Mouse (Mus musculus): ENCODE results near the gene Ubash3b.

Gene Ubash3b

DNA sequence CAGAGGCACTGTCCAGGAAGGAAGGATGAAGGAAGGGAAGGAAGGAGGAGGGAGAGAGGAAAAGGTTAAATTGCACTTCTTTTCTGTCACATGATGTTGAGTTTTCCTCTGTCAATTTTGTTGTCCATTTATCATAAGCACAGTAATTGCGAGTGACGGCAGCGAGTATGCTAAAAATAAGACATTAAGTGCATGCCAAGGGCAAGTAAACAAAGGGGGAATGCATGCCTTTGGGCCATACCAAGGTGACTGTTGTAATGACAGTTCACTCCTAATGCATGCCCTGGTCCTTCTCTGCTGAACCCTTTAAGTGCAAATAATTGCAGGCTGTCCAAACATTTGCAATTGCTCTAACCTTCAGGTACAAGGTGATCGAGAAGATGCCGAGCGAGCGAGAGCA, 70.3 kb downstream of the Ubash3b start:
- no peak for DNase-seq (ENCODE audit: low spot score)

DNA sequence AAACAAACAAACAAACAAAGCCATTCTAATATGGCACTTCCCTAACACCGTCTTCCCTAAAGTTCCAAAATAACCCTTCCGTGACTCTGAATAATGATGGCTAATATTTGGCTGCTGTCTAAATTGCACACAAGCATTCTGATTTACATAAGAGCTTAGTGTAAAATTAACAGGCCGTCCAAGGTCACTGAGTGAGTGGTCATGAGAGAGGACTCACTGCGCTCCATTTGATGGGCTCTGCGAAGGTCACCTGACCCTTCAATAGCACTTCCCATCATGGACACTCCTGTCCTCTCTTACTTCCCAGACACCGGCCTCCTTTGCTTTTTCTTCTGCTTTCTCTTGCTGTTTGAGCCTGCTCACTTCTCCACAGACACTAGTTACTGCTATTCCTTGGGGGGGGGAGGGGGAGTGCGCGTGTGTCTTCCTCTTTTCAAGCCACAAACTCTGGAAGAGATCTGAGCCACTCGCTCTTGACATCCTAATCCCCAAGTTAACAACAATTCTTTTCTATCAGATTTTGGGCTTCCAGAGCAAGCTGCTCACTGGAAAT, 73.6 kb downstream of the Ubash3b start:
- no peak for DNase-seq (ENCODE audit: low spot score)

DNA sequence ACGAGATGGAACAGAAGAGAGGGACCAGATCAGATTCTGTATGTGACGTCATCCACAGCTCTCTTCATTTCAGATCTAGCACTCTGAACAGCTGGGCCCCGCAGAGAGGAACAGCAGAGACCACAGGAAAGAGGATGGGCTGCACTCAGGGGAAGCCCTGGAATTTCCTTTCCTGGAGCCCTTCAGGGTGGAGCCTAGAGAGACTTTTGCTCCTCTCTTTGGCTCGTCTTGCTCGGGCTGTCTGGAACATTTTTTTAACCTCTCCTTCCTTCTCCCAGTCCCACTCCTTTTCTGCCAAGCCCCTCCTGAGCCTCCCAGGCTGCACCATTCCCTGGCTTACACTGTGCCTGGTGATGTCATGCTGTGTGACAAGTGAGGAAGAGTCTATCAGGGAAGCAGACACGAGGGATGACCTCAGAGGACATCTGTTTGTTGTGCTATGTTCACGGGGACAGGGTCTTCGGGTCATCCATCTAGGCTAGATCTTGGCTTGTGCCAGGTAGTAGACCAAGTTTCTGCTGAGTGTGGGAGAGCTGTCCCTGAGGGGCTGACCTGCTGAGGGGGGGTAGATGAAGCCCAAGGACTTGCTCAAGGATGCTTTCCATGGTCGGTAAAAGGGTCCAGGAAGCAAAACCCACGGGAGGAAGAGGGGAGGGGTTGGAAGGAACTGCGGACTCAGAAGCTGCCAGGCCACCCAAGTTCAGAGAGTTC, 77.2 kb downstream of the Ubash3b start:
- DNase-seq (ENCODE audit: low spot score): peak; percentile 29

DNA sequence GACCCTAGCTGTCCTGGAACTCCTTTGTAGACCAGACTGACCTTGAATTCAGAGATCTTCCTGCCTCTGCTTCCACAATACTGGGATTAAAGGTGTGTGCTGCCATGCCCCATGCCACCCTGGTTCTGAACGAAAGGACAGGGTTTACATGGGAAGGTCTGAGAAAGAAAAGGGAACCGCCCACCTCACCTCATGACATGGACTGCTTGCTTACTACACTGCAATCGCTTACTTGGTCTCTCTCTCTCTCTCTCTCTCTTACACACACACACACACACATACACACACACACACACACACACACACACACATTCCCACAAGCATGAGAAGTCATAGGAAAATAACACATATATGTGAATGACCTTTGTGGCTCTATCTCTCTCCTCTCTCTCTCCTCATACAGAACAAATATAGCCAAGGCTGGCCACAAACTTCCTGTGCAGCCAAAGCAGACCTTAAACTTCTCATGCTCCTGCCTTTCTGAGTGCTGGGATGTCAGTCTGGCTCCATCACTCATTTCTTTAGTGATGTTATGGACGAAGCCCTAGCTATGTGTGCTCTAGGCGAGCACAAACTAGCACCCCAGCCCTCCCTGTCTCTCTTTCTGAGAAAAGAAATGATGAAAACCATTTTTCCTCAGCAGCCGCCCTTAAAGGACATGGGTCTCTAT, 78.0 kb downstream of the Ubash3b start:
- no peak for DNase-seq (ENCODE audit: low spot score)

DNA sequence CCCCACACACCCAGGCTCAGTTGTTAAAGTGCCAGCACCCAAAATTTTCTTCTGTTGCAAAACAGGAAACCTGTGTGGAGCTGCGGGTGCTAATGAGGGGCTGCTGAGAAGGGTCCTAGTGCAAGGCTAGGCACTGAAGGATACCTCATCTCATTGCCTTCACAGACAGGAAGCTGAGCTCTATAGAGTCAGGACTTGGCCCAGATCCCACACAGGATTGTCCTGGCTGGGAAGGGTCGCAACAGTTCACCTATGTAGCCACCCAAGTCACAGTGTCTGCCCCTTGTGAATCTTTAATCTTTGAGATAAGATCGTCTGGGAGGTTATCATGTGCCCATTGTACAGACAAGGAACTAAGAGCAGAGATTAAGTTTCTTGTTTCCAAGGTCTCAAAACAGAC, 78.6 kb downstream of the Ubash3b start:
- no peak for DNase-seq (ENCODE audit: low spot score)

DNA sequence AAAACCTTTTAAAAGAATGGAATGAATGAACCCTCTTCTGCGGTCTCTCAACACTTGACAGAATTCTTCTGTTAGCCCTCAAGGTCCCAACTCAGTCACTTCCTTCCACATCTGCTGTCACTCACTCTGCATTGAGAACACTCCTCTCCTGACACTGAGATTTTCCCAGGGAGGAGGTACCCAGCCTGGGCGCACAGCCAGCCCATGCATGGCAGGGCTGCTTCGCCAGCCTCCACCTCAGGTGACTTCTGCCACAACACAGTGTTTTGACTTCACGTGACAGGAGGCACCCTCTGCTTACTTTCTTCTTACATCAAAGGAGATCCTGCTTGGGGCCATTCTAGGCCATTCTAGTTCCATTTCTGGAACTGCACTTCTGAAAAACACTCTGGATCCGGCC, 80.6 kb downstream of the Ubash3b start:
- DNase-seq (ENCODE audit: low spot score): peak; percentile 20

DNA sequence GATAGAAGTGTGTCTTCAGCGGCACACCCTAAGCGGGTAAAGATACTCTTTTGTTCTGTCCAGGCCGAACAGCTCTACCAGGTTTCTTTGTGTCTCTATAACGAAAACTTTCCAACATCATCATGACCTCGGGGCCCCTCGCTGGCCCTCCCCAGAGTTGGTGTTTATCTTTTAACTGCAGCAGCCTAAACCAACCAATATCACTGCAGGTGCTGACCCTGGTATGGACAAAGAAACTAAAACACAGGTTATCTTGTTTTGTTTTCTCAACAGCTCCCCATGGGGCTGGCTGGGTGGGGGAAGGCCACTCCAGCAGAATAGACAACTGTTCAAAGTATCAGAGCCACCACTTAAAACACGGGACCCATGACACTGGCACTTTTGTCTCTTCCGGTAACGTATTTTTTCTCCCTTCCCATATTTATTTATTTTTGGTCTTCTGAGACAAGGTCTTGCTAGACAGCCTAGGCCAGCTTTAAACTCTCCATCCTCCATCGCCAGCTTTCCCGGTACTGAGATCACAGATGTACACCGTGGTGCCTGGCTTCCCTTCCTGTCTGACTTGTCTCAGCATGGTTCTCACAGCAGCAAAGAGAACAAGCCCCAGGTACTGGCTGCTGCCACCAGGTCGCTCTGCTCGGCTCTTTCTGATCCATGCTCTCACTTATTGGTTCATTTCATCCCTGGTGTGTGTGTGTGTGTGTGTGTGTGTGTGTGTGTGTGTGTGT, 81.9 kb downstream of the Ubash3b start:
- DNase-seq (ENCODE audit: low spot score): no peak

DNA sequence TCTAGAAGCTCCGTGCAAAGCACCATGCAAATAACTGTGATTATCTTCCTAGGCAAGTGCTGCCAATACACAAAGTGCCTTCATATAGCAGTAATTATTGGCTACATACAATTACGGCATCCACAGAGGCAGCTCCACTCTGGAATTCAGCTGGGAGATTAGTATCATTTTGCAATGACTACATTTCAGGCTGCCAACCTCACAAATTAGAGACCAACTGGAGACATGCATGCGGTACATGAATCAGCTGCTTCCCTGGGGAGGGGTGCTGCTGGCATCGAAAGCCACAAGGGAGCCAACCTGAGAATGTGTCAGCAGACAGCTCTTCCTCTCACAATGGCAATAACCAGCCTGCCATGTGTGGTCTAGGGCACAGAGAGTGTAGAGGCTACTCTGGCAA, 83.3 kb downstream of the Ubash3b start:
- no peak for DNase-seq (ENCODE audit: low spot score)

DNA sequence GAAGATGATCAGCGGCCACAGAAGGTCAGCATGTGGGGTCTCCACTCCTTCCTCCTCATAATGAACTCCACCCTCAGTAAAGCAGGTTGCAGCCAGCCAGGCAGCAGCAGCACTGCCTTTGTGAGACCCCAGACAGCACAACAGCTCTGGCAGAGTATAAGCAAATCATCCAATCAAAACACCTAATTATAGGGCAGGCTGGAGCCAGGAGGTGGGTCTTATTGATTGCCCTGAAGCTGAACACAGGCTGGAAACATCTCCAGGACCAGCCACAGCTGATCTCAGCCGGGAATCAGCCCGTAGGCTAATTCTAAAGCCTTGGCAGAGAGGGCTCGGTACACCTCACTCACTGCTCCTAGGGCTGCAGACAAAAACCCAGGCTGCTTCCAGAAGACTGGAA, 85.3 kb downstream of the Ubash3b start:
- no peak for DNase-seq (ENCODE audit: low spot score)

DNA sequence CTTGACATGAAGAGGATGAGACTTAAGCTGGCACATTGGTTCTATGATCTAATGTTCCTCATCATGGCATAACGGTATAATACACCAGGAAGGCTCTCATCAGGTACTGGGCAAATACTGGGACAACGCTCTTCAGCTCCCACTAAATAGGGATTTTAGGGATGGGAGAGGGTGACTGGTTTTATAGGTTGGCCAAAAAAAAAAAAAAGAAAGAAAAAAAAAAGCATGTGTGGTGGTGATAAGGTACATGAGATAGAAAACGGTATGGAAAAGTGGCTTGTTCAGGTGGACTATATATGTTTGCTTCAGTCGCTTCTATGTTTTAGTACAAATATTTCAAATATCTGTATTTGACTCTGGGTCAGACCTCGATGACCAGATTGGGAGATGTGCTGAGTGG, 86.0 kb downstream of the Ubash3b start:
- no peak for DNase-seq (ENCODE audit: low spot score)

DNA sequence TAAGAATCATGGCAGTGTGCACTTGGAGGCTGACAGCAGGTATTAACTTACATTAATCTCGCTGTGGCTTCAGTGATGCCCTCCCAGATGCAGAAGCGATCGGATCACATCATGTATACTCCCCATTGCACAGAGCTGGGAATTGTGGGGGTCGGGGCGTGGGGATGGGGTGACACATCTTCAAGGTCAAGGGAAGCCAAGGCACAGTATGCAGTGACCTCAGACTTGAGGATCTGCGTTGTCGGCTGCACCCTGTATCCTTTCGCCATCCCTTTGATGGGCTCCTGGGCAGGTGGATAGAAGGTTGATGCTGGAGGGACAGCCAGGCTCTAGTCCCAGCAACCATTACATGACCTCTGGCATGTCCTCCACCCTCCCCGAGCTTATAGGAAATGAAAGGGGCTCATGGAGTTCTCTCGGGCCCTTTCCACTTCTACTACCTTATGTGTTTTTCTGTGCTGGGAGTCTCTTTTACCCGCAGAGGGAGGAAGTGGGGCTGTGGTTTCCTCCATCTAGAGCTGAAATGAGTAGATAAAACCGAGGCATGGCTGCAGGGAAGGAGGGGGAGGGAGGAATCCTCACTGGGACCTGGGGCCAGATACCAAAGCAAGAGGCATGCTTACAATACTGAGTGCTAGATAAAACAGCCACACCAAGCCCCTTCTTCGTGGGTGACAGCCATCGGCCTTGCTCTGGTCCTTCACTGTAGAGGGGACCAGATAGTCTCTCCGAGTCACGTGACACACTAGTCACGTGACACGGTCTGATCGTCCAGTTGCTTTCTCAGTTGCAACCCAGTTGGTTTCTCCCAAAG, 88.1 kb downstream of the Ubash3b start:
- no peak for DNase-seq (ENCODE audit: low spot score)

DNA sequence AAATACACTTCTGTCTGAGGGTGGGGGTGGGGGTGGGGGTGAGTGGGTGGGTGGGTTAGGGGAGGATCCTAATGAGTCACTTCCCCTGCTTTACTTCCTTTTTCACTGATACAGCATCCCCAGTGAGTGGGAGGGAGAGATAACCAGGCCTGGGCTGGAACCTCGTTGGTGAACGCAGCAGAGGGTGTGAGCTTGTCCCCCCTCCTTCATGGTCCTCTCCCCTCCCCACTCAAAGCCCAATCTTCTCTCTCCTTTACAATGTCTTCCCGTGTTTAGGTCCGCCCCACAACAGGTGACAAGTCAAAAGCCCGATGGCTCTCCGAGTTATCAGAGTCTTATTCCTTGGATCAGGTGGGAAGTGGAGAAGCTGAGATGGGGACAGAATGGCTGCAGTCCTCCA, 88.7 kb downstream of the Ubash3b start:
- DNase-seq (ENCODE audit: low spot score): no peak

DNA sequence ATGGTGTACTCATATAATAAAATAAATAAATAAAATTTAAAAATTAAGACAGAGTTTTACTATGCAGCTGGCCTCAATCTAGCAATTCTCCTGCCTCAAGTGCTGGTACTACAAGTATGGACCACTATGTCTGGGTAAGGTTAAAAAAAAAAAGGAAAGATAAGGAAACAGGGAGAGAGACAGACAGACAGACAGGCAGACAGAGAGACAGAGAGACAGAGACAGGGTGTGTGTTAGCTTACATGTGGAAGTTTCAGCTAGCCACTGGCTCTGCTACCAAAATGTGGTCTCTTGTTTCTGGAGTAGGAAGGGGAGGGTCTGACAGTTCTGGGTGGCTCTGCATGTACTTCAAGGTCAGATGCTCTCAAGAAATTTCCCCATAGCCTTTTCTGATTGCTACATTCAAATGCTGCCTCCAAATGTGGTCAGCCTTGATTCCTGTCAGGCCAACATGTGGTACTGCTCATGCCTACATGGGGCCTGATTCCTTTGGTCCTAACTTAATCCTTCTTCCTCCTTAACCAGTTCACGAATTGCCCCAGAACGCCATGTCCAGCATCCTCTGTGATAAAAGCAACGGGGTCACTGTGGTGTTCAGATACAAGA, 89.5 kb downstream of the Ubash3b start:
- DNase-seq (ENCODE audit: low spot score): no peak

DNA sequence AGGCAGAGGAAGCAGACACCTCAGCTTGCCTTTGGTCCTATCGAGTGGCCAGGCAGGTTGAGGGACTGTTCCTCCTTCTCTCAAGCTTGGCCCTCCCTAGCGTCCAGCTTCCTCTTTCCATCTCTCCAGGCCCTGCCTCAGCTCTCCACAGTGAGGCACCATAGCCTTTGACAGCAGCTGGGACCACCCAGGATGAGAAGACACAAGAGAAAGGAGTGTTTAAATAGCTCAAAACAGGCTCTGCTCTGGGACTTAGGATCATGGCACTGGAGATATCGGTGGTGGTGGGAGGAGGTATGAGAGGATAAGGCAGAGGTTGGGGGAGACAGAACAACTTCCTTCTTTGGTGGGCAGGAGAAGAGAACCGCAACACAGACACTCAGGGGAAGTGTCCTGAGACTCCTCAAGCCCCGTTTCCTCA, 90.7 kb downstream of the Ubash3b start:
- DNase-seq (ENCODE audit: low spot score): no peak

DNA sequence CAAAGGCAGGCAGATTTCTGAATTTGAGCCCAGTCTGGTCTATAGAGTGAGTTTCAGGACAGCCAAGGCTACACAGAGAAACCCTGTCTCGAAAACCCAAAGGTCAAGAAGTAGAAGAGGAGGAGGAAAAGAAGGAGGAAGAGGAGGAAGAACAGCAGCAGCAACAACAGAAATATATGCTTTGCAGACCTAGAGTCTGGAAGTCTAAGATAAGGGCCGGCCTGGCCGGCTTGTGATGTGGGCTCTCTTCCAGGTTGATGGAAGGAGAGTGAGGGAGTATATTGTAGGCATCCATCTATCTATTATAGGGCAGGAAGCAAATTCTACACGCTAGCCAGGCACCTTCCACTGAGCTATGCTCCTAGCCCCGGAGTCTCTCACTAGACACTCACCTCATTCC, 92.0 kb downstream of the Ubash3b start:
- DNase-seq (ENCODE audit: low spot score): no peak

DNA sequence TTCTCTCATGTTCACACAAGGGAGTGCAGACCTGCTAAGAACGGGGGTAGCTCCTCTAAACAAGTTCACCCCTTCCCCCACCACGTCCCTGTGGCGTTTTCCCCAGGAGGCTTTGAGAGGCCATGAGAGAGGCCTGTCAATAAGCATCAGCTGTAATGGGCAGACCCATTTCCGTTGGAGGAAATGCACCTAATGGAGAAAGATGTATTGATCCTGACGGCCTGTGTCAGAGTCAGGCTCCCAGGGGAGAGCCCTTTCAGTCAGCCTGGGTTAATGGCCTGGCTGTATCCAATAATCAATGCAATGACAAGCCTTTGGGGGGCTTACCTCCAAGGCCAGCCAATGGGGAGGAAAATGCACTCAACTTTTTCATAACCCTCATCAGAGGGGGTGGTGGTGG, 100.1 kb downstream of the Ubash3b start:
- no peak for DNase-seq (ENCODE audit: low spot score)

DNA sequence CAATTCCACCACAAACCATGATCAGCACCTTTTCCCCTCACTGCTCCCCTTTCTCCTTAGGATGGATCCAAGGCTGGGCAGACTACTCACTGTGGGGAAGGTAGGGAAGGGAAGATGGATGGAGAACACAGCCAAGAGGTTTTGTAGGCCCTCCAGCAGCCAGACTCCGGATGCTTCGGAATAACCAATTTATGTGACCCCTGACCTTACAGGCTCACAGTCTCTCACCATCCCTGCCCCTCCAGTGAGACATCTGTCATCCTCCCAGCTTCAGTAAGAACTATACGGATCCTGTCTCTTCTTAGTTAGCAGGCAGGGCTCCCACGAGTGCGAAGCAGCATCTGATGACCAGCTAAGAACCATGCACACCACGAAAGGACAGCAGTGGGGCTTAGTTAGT, 100.9 kb downstream of the Ubash3b start:
- no peak for DNase-seq (ENCODE audit: low spot score)

DNA sequence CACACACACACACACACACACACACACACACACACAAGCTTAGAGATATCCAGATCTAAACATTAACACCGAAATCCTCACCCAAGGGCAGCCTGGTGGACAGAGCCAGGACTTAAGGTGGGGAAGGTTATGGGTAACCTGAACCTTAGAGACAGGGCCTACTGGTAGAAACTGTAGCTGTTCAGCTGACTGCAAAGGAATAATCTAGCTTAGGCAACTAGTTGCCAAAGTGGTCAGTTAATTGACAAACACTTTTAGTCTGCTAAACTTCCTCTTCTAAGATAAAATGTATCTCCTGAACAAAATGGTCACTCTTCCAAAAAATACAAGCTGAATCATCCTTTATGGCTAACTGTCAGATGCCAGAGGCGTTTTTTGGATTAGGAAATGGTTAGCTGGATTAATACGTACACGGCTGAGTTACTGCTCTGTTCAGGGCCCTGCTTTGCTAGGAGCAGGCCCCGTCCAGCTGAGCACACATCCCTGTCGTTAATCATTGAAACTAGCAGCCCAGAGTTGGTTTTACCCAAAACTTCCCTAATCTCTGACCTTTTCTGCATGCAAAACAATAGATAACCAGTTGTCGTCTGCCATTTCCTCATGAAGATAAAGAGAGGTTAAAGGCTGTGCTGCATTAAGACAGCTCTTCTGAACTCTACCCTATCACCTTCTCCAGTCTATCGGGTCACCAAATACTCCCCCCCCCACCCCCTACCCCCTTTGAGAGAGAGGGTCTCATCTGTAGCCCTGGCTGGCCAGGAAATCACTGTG, 102.5 kb downstream of the Ubash3b start:
- no peak for DNase-seq (ENCODE audit: low spot score)

DNA sequence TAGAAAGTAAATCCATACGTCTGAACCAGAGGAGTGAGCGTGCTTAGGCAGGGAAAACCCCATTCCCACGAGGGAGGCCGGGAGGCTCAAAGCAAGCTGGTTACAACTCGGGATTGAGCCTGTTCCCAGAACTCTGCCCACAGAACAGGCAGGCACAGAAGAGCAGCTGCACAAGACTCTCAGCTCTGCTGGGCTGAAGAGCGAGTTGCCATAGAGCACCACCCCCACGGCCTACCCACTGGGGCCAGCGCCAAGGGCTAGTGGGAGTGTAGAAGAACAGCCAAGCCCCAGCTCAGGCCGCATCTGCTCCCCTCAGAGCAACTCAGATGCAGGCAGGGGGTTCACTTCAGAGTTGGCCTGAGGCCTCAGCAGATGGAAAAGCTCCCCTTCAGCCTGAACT, 107.3 kb downstream of the Ubash3b start:
- DNase-seq (ENCODE audit: low spot score): no peak

DNA sequence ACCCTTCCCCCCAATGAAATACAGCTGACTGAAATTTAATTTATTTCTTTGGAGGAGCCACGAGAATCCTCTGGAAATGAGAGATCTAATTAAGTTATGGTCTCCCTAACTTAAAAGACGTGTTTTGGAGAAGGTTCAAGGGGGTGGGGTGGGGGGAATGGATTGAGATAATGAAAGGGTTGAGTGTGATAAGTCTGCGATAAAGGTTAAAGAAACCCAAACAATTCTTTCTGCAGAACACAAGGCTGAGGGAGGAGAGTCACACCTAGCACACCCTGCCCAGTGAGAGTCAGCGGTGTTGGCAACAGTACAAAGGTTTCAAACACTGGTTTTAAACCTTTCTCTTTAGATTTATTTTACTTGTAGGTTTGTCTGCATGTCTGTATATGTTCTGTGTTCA, 108.0 kb downstream of the Ubash3b start:
- DNase-seq (ENCODE audit: low spot score): no peak
